Mouse (Mus musculus) liver, adult 2 months (tissue): ENCODE results near the gene Tnnc2. TPM values are rescaled to one million over a fixed set of nuclear protein-coding genes. Genes with fewer than 3 reads are reported as not detected.

Experiments
- DNase-seq: peaks from one replicate; pipeline ENCODE4 v3.0.0-alpha.2; 2011; ENCODE audit warnings: low read depth, low spot score; ENCODE audit errors: extremely low read depth
- H3K27ac ChIP-seq: fragments of 200-500 bp; replicated peaks from 2 replicates; pipeline ENCODE4 v1.5.1; 2012; ENCODE audit warnings: low read depth, mild to moderate bottlenecking, control low read depth, inconsistent platforms, low read length; ENCODE audit not compliant: insufficient read depth
- H3K27me3 ChIP-seq: fragments of 200-500 bp; 2 replicates; pipeline ENCODE4 v1.6.1; 2012; ENCODE audit warnings: mild to moderate bottlenecking, moderate library complexity, low read length, inconsistent platforms; ENCODE audit not compliant: control insufficient read depth, insufficient read depth
- H3K36me3 ChIP-seq: fragments of 200-500 bp; 2 replicates; pipeline ENCODE4 v1.6.1; 2012; ENCODE audit warnings: low read length, inconsistent platforms; ENCODE audit not compliant: control insufficient read depth, insufficient read depth
- H3K4me1 ChIP-seq: fragments of 200-500 bp; 2 replicates; pipeline ENCODE4 v1.6.1; 2011; ENCODE audit warnings: low read length; ENCODE audit not compliant: control insufficient read depth, insufficient read depth
- H3K4me3 ChIP-seq: fragments of 200-500 bp; 2 replicates; pipeline ENCODE4 v1.5.1; 2011; ENCODE audit warnings: low read depth, mild to moderate bottlenecking, control low read depth, low read length, moderate library complexity; ENCODE audit not compliant: insufficient read depth
- H3K79me2 ChIP-seq: fragments of 200-500 bp; 2 replicates; pipeline ENCODE4 v1.6.1; 2012; ENCODE audit warnings: inconsistent platforms, mild to moderate bottlenecking, low read length, moderate library complexity; ENCODE audit not compliant: control insufficient read depth, insufficient read depth
- H3K9ac ChIP-seq: fragments of 200-500 bp; 2 replicates; pipeline ENCODE4 v1.6.1; 2012; ENCODE audit warnings: low read depth, mild to moderate bottlenecking, control low read depth, inconsistent platforms, low read length
- CTCF ChIP-seq: fragments of 200-500 bp; IDR thresholded peaks from 2 replicates; pipeline ENCODE4 v1.5.1; 2011; ENCODE audit warnings: low read depth, low read length, control low read depth
- POLR2A ChIP-seq: fragments of 200-500 bp; IDR thresholded peaks from 2 replicates; pipeline ENCODE4 v1.6.1; 2011; ENCODE audit warnings: low read length, control low read depth; ENCODE audit not compliant: insufficient read depth; ENCODE audit errors: extremely low read depth
- WGBS: fragments of 180-500 bp; shearing (Covaris S2); methylation state at CpG from one replicate; pipeline ENCODE4 v1.1.7; 2018; 5-methylcytosine and 5-hydroxymethylcytosine counted together
- polyA plus RNA-seq: library from polyadenylated mRNA; depleted of rRNA; stranded (reverse); fragments of >200 nt; gene quantifications from 2 replicates; pipeline ENCODE4 v1.2.3, GENCODE M21; 2012; rRNA removed
- total RNA-seq: library from RNA; depleted of rRNA; stranded (reverse); fragments of >200 nt; gene quantifications from 2 replicates; pipeline ENCODE4 v1.2.3, GENCODE M21; 2014; rRNA removed

Tnnc2 gene
- total and polyA plus RNA-seq, 2 experiments = 6.1 TPM; not detected in 1

DNA sequence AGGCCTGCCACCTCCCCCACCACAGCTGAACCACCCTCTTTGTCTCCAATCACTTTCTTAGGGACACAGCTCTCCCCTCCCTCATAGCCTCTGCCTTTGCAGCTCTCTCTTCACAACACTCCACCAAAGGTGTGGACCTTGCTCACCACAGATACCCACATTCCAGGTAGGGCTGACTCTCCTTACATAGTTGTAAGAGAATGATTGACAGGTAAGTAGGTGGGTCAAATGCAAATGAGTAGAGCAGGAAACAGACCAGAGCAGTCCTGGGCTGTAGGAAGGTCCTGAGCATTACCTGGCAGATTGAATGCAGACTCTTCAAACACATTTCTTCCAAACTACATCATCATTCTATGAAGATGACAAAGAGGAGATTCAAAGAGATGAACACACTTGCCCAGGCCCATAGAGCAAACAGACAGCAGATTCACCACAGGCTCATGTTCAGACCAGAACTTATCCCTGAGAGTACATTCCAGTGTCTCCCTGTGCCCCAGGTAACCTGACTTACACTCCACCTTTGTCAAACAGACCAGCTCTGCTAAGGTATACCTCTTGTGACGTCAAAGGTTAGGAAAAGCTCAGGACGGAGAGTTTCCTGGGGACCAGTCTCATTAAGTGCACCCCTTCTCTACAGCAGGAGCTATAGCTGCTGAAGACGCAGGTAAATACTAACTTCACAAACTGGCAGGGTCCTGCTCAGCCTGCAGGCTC lies 42.2 kb downstream of the Tnnc2 start:
- H3K79me2 ChIP-seq = no peaks in the 10 kb centered on the region
- H3K9ac ChIP-seq = no peak overlapping the region
- no peak overlapping the region for H3K27ac ChIP-seq
- WGBS = 89% methylated on average over 3 of the region's 3 CpGs
- TF ChIP-seq POLR2A (no peak), CTCF (no peak)
- no peaks in the 10 kb centered on the region for H3K4me1 ChIP-seq
- DNase-seq = no peak
- H3K27me3 ChIP-seq = no peaks in the 10 kb centered on the region
- H3K4me3 ChIP-seq = no peak overlapping the region
- no peaks in the 10 kb centered on the region for H3K36me3 ChIP-seq

DNA sequence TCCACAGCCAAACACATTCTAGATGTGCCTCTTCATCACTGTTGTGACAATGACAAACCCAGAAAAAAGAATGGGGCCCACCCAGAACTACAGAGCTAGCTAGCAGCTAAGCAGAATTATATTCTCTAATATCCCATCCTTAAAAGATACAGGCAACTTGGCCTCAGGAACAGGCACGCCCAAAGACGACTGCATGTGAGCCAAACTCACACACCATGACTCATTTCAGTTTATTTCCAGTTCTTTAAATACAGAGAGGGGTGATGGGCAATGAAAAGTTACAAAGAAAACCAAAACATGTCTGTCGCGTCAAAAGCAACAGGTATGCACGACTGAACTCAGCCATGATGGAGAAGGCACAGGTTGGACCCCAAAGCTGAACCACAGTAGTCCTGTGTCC lies 44.3 kb downstream of the Tnnc2 start:
- no peak overlapping the region for H3K9ac ChIP-seq
- no peak overlapping the region for H3K4me3 ChIP-seq
- WGBS = 94% methylated on average over 5 of the region's 5 CpGs
- H3K27me3 ChIP-seq = no peaks in the 10 kb centered on the region
- H3K4me1 ChIP-seq = no peaks in the 10 kb centered on the region
- no peak for DNase-seq
- H3K27ac ChIP-seq = no peak overlapping the region
- H3K36me3 ChIP-seq = no peaks in the 10 kb centered on the region
- TF ChIP-seq CTCF (no peak), POLR2A (no peak)
- H3K79me2 ChIP-seq = no peaks in the 10 kb centered on the region

DNA sequence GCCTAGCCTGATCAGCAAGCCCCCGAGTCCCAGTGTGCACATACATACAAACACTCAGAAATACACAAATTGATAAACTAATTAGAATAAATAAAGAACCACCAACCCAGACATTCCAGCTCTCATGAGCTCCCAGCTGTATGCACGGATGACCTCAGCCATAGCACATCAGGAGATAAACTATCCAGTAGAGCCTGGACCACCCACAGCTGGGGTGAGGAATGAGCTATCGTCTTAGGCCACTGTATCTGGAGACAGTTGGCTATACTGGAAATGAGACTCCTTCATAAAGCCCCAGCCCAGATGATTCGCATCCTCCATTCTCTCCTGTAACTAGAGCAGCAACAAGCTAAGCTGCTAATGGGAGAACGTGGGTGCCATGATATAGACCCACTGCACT lies 44.9 kb downstream of the Tnnc2 start:
- TF ChIP-seq POLR2A (no peak), CTCF (no peak)
- Histone ChIP-seq H3K36me3 (no peaks in the 10 kb centered on the region), H3K9ac (no peak overlapping the region), H3K79me2 (no peaks in the 10 kb centered on the region), H3K27me3 (no peaks in the 10 kb centered on the region), H3K4me3 (no peak overlapping the region), H3K27ac (no peak overlapping the region), H3K4me1 (no peaks in the 10 kb centered on the region)
- DNase-seq = no peak
- WGBS = 90% methylated on average over 5 of the region's 5 CpGs

DNA sequence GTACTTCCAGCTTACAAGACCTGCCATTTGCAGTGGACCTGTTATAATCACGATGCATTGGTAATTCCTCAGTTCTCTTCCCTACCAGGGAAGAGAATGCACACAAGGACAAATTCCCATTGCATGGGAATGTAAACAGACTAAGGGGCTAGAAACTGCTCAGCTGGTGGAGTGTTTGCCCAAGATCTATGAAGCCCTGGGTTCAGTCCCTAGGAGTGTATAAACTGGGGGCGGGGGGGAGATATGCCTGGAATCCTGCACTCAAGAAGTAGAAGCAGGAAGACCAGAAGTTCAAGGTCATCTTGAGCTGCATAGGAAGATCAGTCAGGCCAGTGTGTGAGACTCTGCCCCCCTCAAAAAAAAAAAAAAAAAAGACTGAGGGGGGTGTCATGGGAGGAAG lies 46.5 kb downstream of the Tnnc2 start:
- Histone ChIP-seq H3K9ac (no peak overlapping the region), H3K4me1 (no peaks in the 10 kb centered on the region), H3K27ac (no peak overlapping the region), H3K79me2 (no peaks in the 10 kb centered on the region), H3K27me3 (no peaks in the 10 kb centered on the region), H3K36me3 (no peaks in the 10 kb centered on the region), H3K4me3 (no peak overlapping the region)
- no peak for DNase-seq
- no peak for TF ChIP-seq POLR2A
- TF ChIP-seq CTCF = no peak
- WGBS = 83% methylated on average over 2 of the region's 2 CpGs

DNA sequence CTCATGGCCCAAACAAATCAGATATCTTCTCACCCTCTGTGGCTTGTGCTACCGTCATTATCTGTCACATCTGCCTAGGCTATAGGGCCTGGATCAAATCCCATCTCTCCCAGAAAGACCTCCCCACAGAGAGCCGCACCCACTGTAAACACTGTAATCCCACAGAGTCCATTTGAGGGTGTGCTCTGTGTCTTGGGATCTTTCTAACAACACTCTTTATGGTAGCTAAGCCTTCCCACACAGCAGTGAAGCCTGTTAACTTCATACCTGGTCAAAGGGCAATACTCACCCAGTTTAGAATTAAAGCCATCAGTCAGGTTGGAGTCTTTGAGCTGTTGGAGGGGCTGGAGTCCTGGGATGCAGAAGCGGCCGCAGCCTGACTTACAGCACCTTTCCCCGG lies 48.0 kb downstream of the Tnnc2 start:
- Histone ChIP-seq H3K4me3 (no peak overlapping the region), H3K4me1 (no peaks in the 10 kb centered on the region), H3K36me3 (no peaks in the 10 kb centered on the region), H3K27me3 (no peaks in the 10 kb centered on the region), H3K79me2 (no peaks in the 10 kb centered on the region), H3K9ac (no peak overlapping the region), H3K27ac (no peak overlapping the region)
- TF ChIP-seq POLR2A (no peak), CTCF (no peak)
- WGBS = 85% methylated on average over 5 of the region's 5 CpGs
- DNase-seq = no peak

Other genes with a start within 250 kb of the Tnnc2 start
- 4.6 and 8.5 TPM in 2 replicates for gene Wfdc2, start 217.6 kb downstream of the Tnnc2 start, total RNA-seq
- 9.9 and 18.9 TPM in 2 replicates for gene Wfdc2, start 217.6 kb downstream of the Tnnc2 start, polyA plus RNA-seq
- not detected in 2 replicates for gene Spint3, start 206.5 kb downstream of the Tnnc2 start, total RNA-seq
- gene Spint3, start 206.5 kb downstream of the Tnnc2 start, polyA plus RNA-seq = not detected in 2 replicates
- not detected in 2 replicates for gene Wfdc6a, start 194.5 kb downstream of the Tnnc2 start, total RNA-seq
- gene Wfdc6a, start 194.5 kb downstream of the Tnnc2 start, polyA plus RNA-seq = 0.11 TPM in 1 of 2 replicates, not detected in the other
- gene Eppin, start 186.4 kb downstream of the Tnnc2 start, total RNA-seq = not detected in 2 replicates
- not detected in 2 replicates for gene Eppin, start 186.4 kb downstream of the Tnnc2 start, polyA plus RNA-seq
- gene Wfdc6b, start 166.4 kb downstream of the Tnnc2 start, total RNA-seq = not detected in 2 replicates
- gene Wfdc6b, start 166.4 kb downstream of the Tnnc2 start, polyA plus RNA-seq = not detected in 2 replicates
- not detected in 2 replicates for gene Wfdc8, start 166.3 kb downstream of the Tnnc2 start, total RNA-seq
- gene Wfdc8, start 166.3 kb downstream of the Tnnc2 start, polyA plus RNA-seq = not detected in 2 replicates
- not detected in 2 replicates for gene Wfdc16, start 141.2 kb downstream of the Tnnc2 start, total RNA-seq
- gene Wfdc16, start 141.2 kb downstream of the Tnnc2 start, polyA plus RNA-seq = 0.07 TPM in 1 of 2 replicates, not detected in the other
- not detected in 2 replicates for gene Wfdc10, start 123.9 kb downstream of the Tnnc2 start, total RNA-seq
- not detected in 2 replicates for gene Wfdc10, start 123.9 kb downstream of the Tnnc2 start, polyA plus RNA-seq
- not detected in 2 replicates for gene Wfdc9, start 123.4 kb downstream of the Tnnc2 start, total RNA-seq
- gene Wfdc9, start 123.4 kb downstream of the Tnnc2 start, polyA plus RNA-seq = not detected in 2 replicates
- gene Wfdc11, start 105.9 kb downstream of the Tnnc2 start, total RNA-seq = not detected in 2 replicates
- gene Wfdc11, start 105.9 kb downstream of the Tnnc2 start, polyA plus RNA-seq = not detected in 2 replicates
- not detected in 2 replicates for gene Wfdc13, start 94.9 kb downstream of the Tnnc2 start, total RNA-seq
- not detected in 2 replicates for gene Wfdc13, start 94.9 kb downstream of the Tnnc2 start, polyA plus RNA-seq
- gene Spint4, start 81.5 kb downstream of the Tnnc2 start, total RNA-seq = not detected in 2 replicates
- not detected in 2 replicates for gene Spint4, start 81.5 kb downstream of the Tnnc2 start, polyA plus RNA-seq
- gene Spint5, start 64.7 kb downstream of the Tnnc2 start, total RNA-seq = not detected in 2 replicates
- gene Spint5, start 64.7 kb downstream of the Tnnc2 start, polyA plus RNA-seq = not detected in 2 replicates
- gene Wfdc3, start 34.0 kb downstream of the Tnnc2 start, total RNA-seq = 0.09 and 0.81 TPM in 2 replicates
- gene Wfdc3, start 34.0 kb downstream of the Tnnc2 start, polyA plus RNA-seq = 0.07 and 0.21 TPM in 2 replicates
- gene Dnttip1, start 34.0 kb downstream of the Tnnc2 start, total RNA-seq = 11.8 and 12.9 TPM in 2 replicates
- 11.9 and 17.6 TPM in 2 replicates for gene Dnttip1, start 34.0 kb downstream of the Tnnc2 start, polyA plus RNA-seq
- 0.18 and 1.9 TPM in 2 replicates for gene Ube2c, start 10.1 kb downstream of the Tnnc2 start, total RNA-seq
- gene Ube2c, start 10.1 kb downstream of the Tnnc2 start, polyA plus RNA-seq = 1.2 and 1.5 TPM in 2 replicates
- gene Snx21, start 5.9 kb upstream of the Tnnc2 start, total RNA-seq = 10.8 and 12.6 TPM in 2 replicates
- 14.4 and 14.6 TPM in 2 replicates for gene Snx21, start 5.9 kb upstream of the Tnnc2 start, polyA plus RNA-seq
- 19.4 and 25.8 TPM in 2 replicates for gene Acot8, start 24.9 kb upstream of the Tnnc2 start, total RNA-seq
- 46.1 and 53.2 TPM in 2 replicates for gene Acot8, start 24.9 kb upstream of the Tnnc2 start, polyA plus RNA-seq
- 0.83 and 1.1 TPM in 2 replicates for gene Zswim3, start 25.1 kb upstream of the Tnnc2 start, total RNA-seq
- gene Zswim3, start 25.1 kb upstream of the Tnnc2 start, polyA plus RNA-seq = 0.73 and 0.82 TPM in 2 replicates
- gene Zswim1, start 42.7 kb upstream of the Tnnc2 start, total RNA-seq = 0.55 and 0.81 TPM in 2 replicates
- 3.2 and 4.4 TPM in 2 replicates for gene Zswim1, start 42.7 kb upstream of the Tnnc2 start, polyA plus RNA-seq
- gene Spata25, start 48.6 kb upstream of the Tnnc2 start, total RNA-seq = 0.18 TPM in 1 of 2 replicates, not detected in the other
- gene Spata25, start 48.6 kb upstream of the Tnnc2 start, polyA plus RNA-seq = not detected in 2 replicates
- 112 and 135 TPM in 2 replicates for gene Ctsa, start 52.9 kb upstream of the Tnnc2 start, total RNA-seq
- 164 and 279 TPM in 2 replicates for gene Ctsa, start 52.9 kb upstream of the Tnnc2 start, polyA plus RNA-seq
- gene Neurl2, start 53.5 kb upstream of the Tnnc2 start, total RNA-seq = 1.6 and 2.3 TPM in 2 replicates
- gene Neurl2, start 53.5 kb upstream of the Tnnc2 start, polyA plus RNA-seq = 4.5 and 5.6 TPM in 2 replicates
- gene Pltp, start 77.7 kb upstream of the Tnnc2 start, total RNA-seq = 21.7 and 22.1 TPM in 2 replicates
- 49.7 and 92.8 TPM in 2 replicates for gene Pltp, start 77.7 kb upstream of the Tnnc2 start, polyA plus RNA-seq
- gene Pcif1, start 99.3 kb upstream of the Tnnc2 start, total RNA-seq = 9.1 and 12.9 TPM in 2 replicates
- 20.2 and 21.3 TPM in 2 replicates for gene Pcif1, start 99.3 kb upstream of the Tnnc2 start, polyA plus RNA-seq
- 2.4 and 4.0 TPM in 2 replicates for gene Zfp335, start 131.8 kb upstream of the Tnnc2 start, total RNA-seq
- 13.5 and 18.9 TPM in 2 replicates for gene Zfp335, start 131.8 kb upstream of the Tnnc2 start, polyA plus RNA-seq
- gene Mmp9, start 160.8 kb upstream of the Tnnc2 start, total RNA-seq = 0.20 and 0.65 TPM in 2 replicates
- gene Mmp9, start 160.8 kb upstream of the Tnnc2 start, polyA plus RNA-seq = 0.55 and 0.70 TPM in 2 replicates
- gene Slc12a5, start 180.8 kb upstream of the Tnnc2 start, total RNA-seq = 0.46 and 0.54 TPM in 2 replicates
- gene Slc12a5, start 180.8 kb upstream of the Tnnc2 start, polyA plus RNA-seq = 0.85 and 1.1 TPM in 2 replicates